Mouse (Mus musculus): ENCODE data around the gene Rps8. TPM values are rescaled to one million over a fixed set of nuclear protein-coding genes. Genes with fewer than 3 reads are reported as not detected.

Rps8 gene
- total RNA-seq, 2 experiments from 2014 or later, result 571 to 648 TPM

- no peak for DNase-seq (ENCODE audit: low spot score)
- intact Hi-C loops (cut with DNase I), result no loop called here
Measured at GRCm38 (mm10) chr4:117127991-117128686, 27.9 kb downstream of the Rps8 start.

GRCm38 (mm10) chr4:117126675-117127290 is 29.3 kb downstream of the Rps8 start, which contains the start of gene Tctex1d4:
Tctex1d4 (plus strand) TSS chr4:117126794.
- no peak for DNase-seq (ENCODE audit: low spot score)
- intact Hi-C loops (cut with DNase I), result no loop called here

GRCm38 (mm10) chr4:117125910-117126674 is 30.0 kb downstream of the Rps8 start:
- intact Hi-C loops (cut with DNase I), result no loop called here
- peak; percentile 89 for DNase-seq (ENCODE audit: low spot score)

- DNase-seq (ENCODE audit: low spot score), result peak; percentile 79
- intact Hi-C loops (cut with DNase I), result no loop called here
Measured at GRCm38 (mm10) chr4:117125348-117125909, 30.6 kb downstream of the Rps8 start, which contains the start of gene Btbd19. Btbd19 (minus strand) TSS chr4:117125725.

GRCm38 (mm10) chr4:117124518-117125347 is 31.3 kb downstream of the Rps8 start:
- intact Hi-C loops (cut with DNase I), result loop anchor here (5.0 kb wide), 2 partner anchors 107 to 122 kb away; partner anchors contain the start of gene Eif2b3

GRCm38 (mm10) chr4:117124218-117124517 is 31.9 kb downstream of the Rps8 start:
- intact Hi-C loops (cut with DNase I), result loop anchor here (5.0 kb wide), 2 partner anchors 107 to 122 kb away; partner anchors contain the start of gene Eif2b3
- DNase-seq (ENCODE audit: low spot score), result no peak

More at GRCm38 (mm10) chr4:117124518-117125347, 31.3 kb downstream of the Rps8 start:
- DNase-seq (ENCODE audit: low spot score), result no peak

GRCm38 (mm10) chr4:117123546-117124217 is 32.4 kb downstream of the Rps8 start:
- DNase-seq (ENCODE audit: low spot score), result no peak
- intact Hi-C loops (cut with DNase I), result loop anchor here (5.0 kb wide), 2 partner anchors 106 to 121 kb away; partner anchors contain the start of gene Eif2b3

- intact Hi-C loops (cut with DNase I), result loop anchor here (5.0 kb wide), 2 partner anchors 105 to 120 kb away; partner anchors contain the start of gene Eif2b3
- DNase-seq (ENCODE audit: low spot score), result no peak
Measured at GRCm38 (mm10) chr4:117122209-117122608, 33.8 kb downstream of the Rps8 start.

GRCm38 (mm10) chr4:117120445-117121414 is 35.3 kb downstream of the Rps8 start:
- intact Hi-C loops (cut with DNase I), result loop anchor here (2.0 to 5.0 kb wide), 3 partner anchors 18 to 118 kb away; partner anchors contain the start of gene Eif2b3
- peak; percentile 95 for DNase-seq (ENCODE audit: low spot score)

GRCm38 (mm10) chr4:117120052-117120444 is 36.0 kb downstream of the Rps8 start:
- no peak for DNase-seq (ENCODE audit: low spot score)
- intact Hi-C loops (cut with DNase I), result loop anchor here (2.0 to 5.0 kb wide), 3 partner anchors 19 to 118 kb away; partner anchors contain the start of gene Eif2b3

GRCm38 (mm10) chr4:117119636-117120035 is 36.4 kb downstream of the Rps8 start:
- intact Hi-C loops (cut with DNase I), result loop anchor here (2.0 to 5.0 kb wide), 3 partner anchors 19 to 117 kb away; partner anchors contain the start of gene Eif2b3
- DNase-seq (ENCODE audit: low spot score), result no peak

GRCm38 (mm10) chr4:117117931-117118330 is 38.1 kb downstream of the Rps8 start:
- no peak for DNase-seq (ENCODE audit: low spot score)
- intact Hi-C loops (cut with DNase I), result no loop called here

GRCm38 (mm10) chr4:117115592-117115991 is 40.5 kb downstream of the Rps8 start:
- DNase-seq (ENCODE audit: low spot score), result no peak
- intact Hi-C loops (cut with DNase I), result no loop called here

GRCm38 (mm10) chr4:117113237-117113636 is 42.8 kb downstream of the Rps8 start:
- intact Hi-C loops (cut with DNase I), result no loop called here
- no peak for DNase-seq (ENCODE audit: low spot score)

- DNase-seq (ENCODE audit: low spot score), result no peak
- intact Hi-C loops (cut with DNase I), result no loop called here
Measured at GRCm38 (mm10) chr4:117110985-117111384, 45.1 kb downstream of the Rps8 start.

- DNase-seq (ENCODE audit: low spot score), result no peak
- intact Hi-C loops (cut with DNase I), result no loop called here
Measured at GRCm38 (mm10) chr4:117110249-117110648, 45.8 kb downstream of the Rps8 start.

- intact Hi-C loops (cut with DNase I), result no loop called here
- DNase-seq (ENCODE audit: low spot score), result no peak
Measured at GRCm38 (mm10) chr4:117109330-117109729, 46.7 kb downstream of the Rps8 start.

GRCm38 (mm10) chr4:117108524-117108849 is 47.6 kb downstream of the Rps8 start:
- no peak for DNase-seq (ENCODE audit: low spot score)

More at GRCm38 (mm10) chr4:117108524-117108849, 47.6 kb downstream of the Rps8 start:
- intact Hi-C loops (cut with DNase I), result no loop called here
